Mouse (Mus musculus) kidney, postnatal 0 days (tissue): ENCODE data around the gene Top2a. TPM values are rescaled to one million over a fixed set of nuclear protein-coding genes. Genes with fewer than 3 reads are reported as not detected.

ENCODE experiments used
- ATAC-seq: fragments of 200-750 bp; cut with Nextera tagmentation; replicated peaks from 2 replicates; pipeline ENCODE4 v1.8.0; 2017; ENCODE audit warnings: low read depth, moderate number of reproducible peaks, moderate TSS enrichment, moderate library complexity; ENCODE audit not compliant: low FRiP score
- DNase-seq: peaks from one replicate; pipeline ENCODE4 v3.0.0-alpha.2; 2016; ENCODE audit warnings: low spot score
- H3K27ac ChIP-seq: fragments of 300-500 bp; sonication (generic); 2 replicates; pipeline ENCODE4 v1.5.1; 2014; ENCODE audit warnings: mild to moderate bottlenecking
- H3K27me3 ChIP-seq: fragments of 300-500 bp; sonication (generic); 2 replicates; pipeline ENCODE4 v1.6.1; 2014; ENCODE audit warnings: low read length, mixed read lengths; ENCODE audit not compliant: insufficient read depth
- H3K36me3 ChIP-seq: fragments of 300-500 bp; sonication (generic); 2 replicates; pipeline ENCODE4 v1.6.1; 2014; ENCODE audit warnings: low read length, mixed read lengths; ENCODE audit not compliant: insufficient read depth
- H3K4me1 ChIP-seq: fragments of 300-500 bp; sonication (generic); replicated peaks from 2 replicates; pipeline ENCODE4 v1.6.1; 2014; ENCODE audit warnings: antibody characterized with exemption, low read length, mixed read lengths; ENCODE audit not compliant: insufficient read depth
- H3K4me2 ChIP-seq: fragments of 300-500 bp; sonication (generic); 2 replicates; pipeline ENCODE4 v1.6.1; 2014; ENCODE audit warnings: mild to moderate bottlenecking, low read length, moderate library complexity, mixed read lengths
- H3K4me3 ChIP-seq: fragments of 300-500 bp; sonication (generic); replicated peaks from 2 replicates; pipeline ENCODE4 v1.5.1; 2014; ENCODE audit warnings: low read depth, low read length
- H3K9ac ChIP-seq: fragments of 300-500 bp; sonication (generic); 2 replicates; pipeline ENCODE4 v1.6.1; 2014; ENCODE audit warnings: low read depth, low read length
- H3K9me3 ChIP-seq: fragments of 300-500 bp; sonication (generic); replicated peaks from 2 replicates; pipeline ENCODE4 v1.6.1; 2016; ENCODE audit warnings: low read length, inconsistent platforms, mixed read lengths
- CTCF ChIP-seq: IDR thresholded peaks from 2 replicates; pipeline ENCODE4 v1.5.1; 2016; ENCODE audit warnings: antibody characterized with exemption, low read depth, mild to moderate bottlenecking, moderate library complexity
- WGBS: fragments of 180-500 bp; shearing (Covaris S2); extraction: QIAGEN DNeasy Blood & Tissue Kit; methylation state at CpG from one replicate; pipeline ENCODE4 v1.1.7; 2014; 5-methylcytosine and 5-hydroxymethylcytosine counted together
- polyA plus RNA-seq: library from polyadenylated mRNA; unstranded; fragments of >200 nt; fragmentation: Nextera tagmentation; extraction: Ambion mirVana; gene quantifications from 2 replicates; pipeline ENCODE4 v1.2.1, GENCODE M21; 2015

Top2a gene
- polyA plus RNA-seq, 1 experiment from 2014 or later: 70.5 TPM

GRCm38 (mm10) chr11:99026899-99027440 lies 3.0 kb upstream of the Top2a start:
- TF ChIP-seq CTCF: peak; percentile 33; the same call in 1 of the 2 replicates
- H3K4me1 ChIP-seq: 0 out of 2 replicates have a peak, but pooled peaks cover 6% of the 10 kb centered on the region
- no peak overlapping the region for H3K27ac ChIP-seq
- ATAC-seq: no peak
- H3K4me2 ChIP-seq: no peak overlapping the region
- H3K27me3 ChIP-seq: no peaks in the 10 kb centered on the region
- H3K36me3 ChIP-seq: no peaks in the 10 kb centered on the region
- no peak overlapping the region for H3K9ac ChIP-seq
- no peaks in the 10 kb centered on the region for H3K9me3 ChIP-seq
- DNase-seq: no peak
- 80% methylated on average over 12 of the region's 12 CpGs for WGBS
- H3K4me3 ChIP-seq: no peak overlapping the region

- H3K27ac ChIP-seq: no peak overlapping the region
- no peak for ATAC-seq
- H3K4me3 ChIP-seq: no peak overlapping the region
- no peak for TF ChIP-seq CTCF
- WGBS: 83% methylated on average over 6 of the region's 6 CpGs
- no peaks in the 10 kb centered on the region for H3K27me3 ChIP-seq
- H3K4me1 ChIP-seq: 0 out of 2 replicates have a peak, but pooled peaks cover 6% of the 10 kb centered on the region
- H3K36me3 ChIP-seq: no peaks in the 10 kb centered on the region
- H3K9me3 ChIP-seq: no peaks in the 10 kb centered on the region
- no peak for DNase-seq
- H3K4me2 ChIP-seq: no peak overlapping the region
- no peak overlapping the region for H3K9ac ChIP-seq
These were observed 1.9 kb upstream of the Top2a start for GRCm38 (mm10) chr11:99025878-99026277.

- H3K9me3 ChIP-seq: no peaks in the 10 kb centered on the region
- H3K27ac ChIP-seq: 0 out of 2 replicates have a peak overlapping the region, but pooled peaks have one; percentile 16
- ATAC-seq (no peak), DNase-seq (no peak)
- no peak for TF ChIP-seq CTCF
- H3K36me3 ChIP-seq: 0 out of 2 replicates have a peak, but pooled peaks cover 7% of the 10 kb centered on the region
- 0 out of 2 replicates have a peak, but pooled peaks cover 6% of the 10 kb centered on the region for H3K4me1 ChIP-seq
- H3K4me3 ChIP-seq: peak overlapping the region; percentile 75
- WGBS: 45% methylated on average over 18 of the region's 18 CpGs
- no peaks in the 10 kb centered on the region for H3K27me3 ChIP-seq
- peak overlapping the region; percentile 55 for H3K4me2 ChIP-seq
- H3K9ac ChIP-seq: 0 out of 2 replicates have a peak overlapping the region, but pooled peaks have one; percentile 23
These were observed 612 bp upstream of the Top2a start for GRCm38 (mm10) chr11:99024468-99025134.

- no peak for TF ChIP-seq CTCF
- Histone ChIP-seq H3K27ac (no peak overlapping the region), H3K9ac (peak overlapping the region; percentile 75), H3K36me3 (0 out of 2 replicates have a peak, but pooled peaks cover 10% of the 10 kb centered on the region), H3K4me3 (peak overlapping the region; percentile 75), H3K27me3 (no peaks in the 10 kb centered on the region), H3K9me3 (no peaks in the 10 kb centered on the region), H3K4me2 (peak overlapping the region; percentile 67), H3K4me1 (0 out of 2 replicates have a peak, but pooled peaks cover 6% of the 10 kb centered on the region)
- ATAC-seq: no peak
- DNase-seq: no peak
- 4% methylated on average over 4 of the region's 4 CpGs for WGBS
These were observed 895 bp downstream of the Top2a start for GRCm38 (mm10) chr11:99023094-99023493.

- H3K4me1 ChIP-seq: 0 out of 2 replicates have a peak, but pooled peaks cover 6% of the 10 kb centered on the region
- H3K9ac ChIP-seq: no peak overlapping the region
- DNase-seq (no peak), ATAC-seq (no peak)
- TF ChIP-seq CTCF: no peak
- H3K9me3 ChIP-seq: no peaks in the 10 kb centered on the region
- H3K27ac ChIP-seq: no peak overlapping the region
- peak overlapping the region; percentile 67 for H3K4me2 ChIP-seq
- peak overlapping the region; percentile 75 for H3K4me3 ChIP-seq
- H3K27me3 ChIP-seq: no peaks in the 10 kb centered on the region
- H3K36me3 ChIP-seq: 0 out of 2 replicates have a peak, but pooled peaks cover 10% of the 10 kb centered on the region
- 68% methylated on average over 5 of the region's 5 CpGs for WGBS
These were observed 1.5 kb downstream of the Top2a start for GRCm38 (mm10) chr11:99022384-99022933.

- no peaks in the 10 kb centered on the region for H3K27me3 ChIP-seq
- H3K27ac ChIP-seq: no peak overlapping the region
- WGBS: 93% methylated on average over 6 of the region's 6 CpGs
- H3K4me3 ChIP-seq: no peak overlapping the region
- H3K36me3 ChIP-seq: 0 out of 2 replicates have a peak, but pooled peaks cover 19% of the 10 kb centered on the region
- ATAC-seq (no peak), DNase-seq (no peak)
- TF ChIP-seq CTCF: no peak
- H3K4me1 ChIP-seq: 0 out of 2 replicates have a peak, but pooled peaks cover 6% of the 10 kb centered on the region
- no peaks in the 10 kb centered on the region for H3K9me3 ChIP-seq
- no peak overlapping the region for H3K4me2 ChIP-seq
- no peak overlapping the region for H3K9ac ChIP-seq
These were observed 4.1 kb downstream of the Top2a start for GRCm38 (mm10) chr11:99019844-99020243.
